In the genomic region with DNA sequence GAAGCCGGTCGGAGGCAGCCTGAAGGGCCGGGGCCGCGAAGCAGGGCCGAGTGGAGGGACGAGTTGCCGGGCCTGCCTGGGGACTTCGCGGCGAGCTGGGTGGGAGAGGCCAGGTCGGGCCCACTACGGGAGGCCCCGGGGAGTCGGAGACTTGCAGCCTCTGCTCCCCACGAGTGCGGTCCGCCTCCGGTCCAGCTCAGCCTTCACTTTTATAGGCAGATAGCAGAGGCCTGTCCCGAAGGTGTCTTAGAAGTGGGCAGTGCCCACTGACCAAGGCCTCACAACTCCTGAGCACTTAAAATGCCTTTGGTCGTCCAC, we compare ENCODE assay signal across 8 mouse cellular contexts. TPM values are rescaled to one million over a fixed set of nuclear protein-coding genes. Genes with fewer than 3 reads are reported as not detected.
DNase-seq lines count a peak whose midpoint lies in the region; ATAC-seq and TF ChIP-seq lines count a peak whose summit lies in the region.

No protein-coding gene starts in this region.

- peaks cover 7% of the 10 kb centered on the region for H3K36me3 ChIP-seq in neural tube, embryonic 11.5 days (ENCODE audit: control insufficient read depth, insufficient read depth, low read length)
- H3K36me3 ChIP-seq in erythroblast, embryonic 14.5 days (ENCODE audit: control insufficient read depth) = peaks cover 27% of the 10 kb centered on the region
- peaks cover 19% of the 10 kb centered on the region; the same call in 1 of the 2 replicates for H3K36me3 ChIP-seq in limb, embryonic 11.5 days (ENCODE audit: control insufficient read depth, insufficient read depth, low read length)
- H3K36me3 ChIP-seq in small intestine, adult 2 months (ENCODE audit: control insufficient read depth, insufficient read depth, low read length) = peaks cover 10% of the 10 kb centered on the region

- peak overlapping the region; percentile 72 for H3K4me2 ChIP-seq in neural tube, embryonic 11.5 days (ENCODE audit: low read depth)
- H3K4me2 ChIP-seq in limb, embryonic 11.5 days (ENCODE audit: low read depth, severe bottlenecking) = peak overlapping the region; percentile 62

- peak overlapping the region; percentile 70 for H3K9ac ChIP-seq in neural tube, embryonic 11.5 days (ENCODE audit: low read length)
- H3K9ac ChIP-seq in limb, embryonic 11.5 days (ENCODE audit: low read length) = peak overlapping the region; percentile 93

- ATAC-seq in neural tube, embryonic 11.5 days (ENCODE audit: insufficient read depth, low FRiP score, low TSS enrichment) = peak; percentile 70
- ATAC-seq in limb, embryonic 11.5 days (ENCODE audit: insufficient number of reproducible peaks, low FRiP score, low TSS enrichment, low read depth) = peak; percentile 76; the same call in 1 of the 2 replicates

- H3K4me1 ChIP-seq in neural tube, embryonic 11.5 days (ENCODE audit: control insufficient read depth, insufficient read depth, low read length) = peaks cover 7% of the 10 kb centered on the region; the same call in 1 of the 2 replicates
- peaks cover 22% of the 10 kb centered on the region for H3K4me1 ChIP-seq in erythroblast, embryonic 14.5 days (ENCODE audit: control insufficient read depth)
- peaks cover 13% of the 10 kb centered on the region for H3K4me1 ChIP-seq in limb, embryonic 11.5 days (ENCODE audit: control insufficient read depth, insufficient read depth, low read length)
- H3K4me1 ChIP-seq in small intestine, adult 2 months (ENCODE audit: control insufficient read depth, insufficient read depth, insufficient read length, low read length) = peaks cover 7% of the 10 kb centered on the region; the same call in 1 of the 2 replicates

- 0% methylated on average over 21 of the region's 21 CpGs for WGBS in neural tube, embryonic 11.5 days
- WGBS in limb, embryonic 11.5 days = 0% methylated on average over 21 of the region's 21 CpGs
- under 1% methylated on average over 21 of the region's 21 CpGs for WGBS in small intestine, adult 2 months

- no peaks in the 10 kb centered on the region for H3K27me3 ChIP-seq in neural tube, embryonic 11.5 days (ENCODE audit: control insufficient read depth, insufficient read depth, low read length)
- H3K27me3 ChIP-seq in erythroblast, embryonic 14.5 days (ENCODE audit: control insufficient read depth) = no peaks in the 10 kb centered on the region
- H3K27me3 ChIP-seq in limb, embryonic 11.5 days (ENCODE audit: control insufficient read depth, insufficient read depth, low read length) = no peaks in the 10 kb centered on the region
- H3K27me3 ChIP-seq in small intestine, adult 2 months (ENCODE audit: control insufficient read depth, insufficient read depth, low read length) = no peaks in the 10 kb centered on the region

- peak overlapping the region; percentile 60 for H3K4me3 ChIP-seq in neural tube, embryonic 11.5 days (ENCODE audit: low read depth, low read length)
- peak overlapping the region; percentile 92 for H3K4me3 ChIP-seq in erythroblast, embryonic 14.5 days (replicated peaks)
- H3K4me3 ChIP-seq in limb, embryonic 11.5 days (ENCODE audit: low read depth, low read length) = peak overlapping the region; percentile 94
- H3K4me3 ChIP-seq in small intestine, adult 2 months (ENCODE audit: low read depth, low read length) = peak overlapping the region; percentile 79

- H3K27ac ChIP-seq in neural tube, embryonic 11.5 days (ENCODE audit: low read depth, low read length) = peak overlapping the region; percentile 66
- H3K27ac ChIP-seq in limb, embryonic 11.5 days (replicated peaks; ENCODE audit: low read depth, low read length) = 0 out of 2 replicates have a peak overlapping the region, but pooled peaks have one; percentile 36
- 0 out of 2 replicates have a peak overlapping the region, but pooled peaks have one; percentile 4 for H3K27ac ChIP-seq in small intestine, adult 2 months (ENCODE audit: insufficient read depth, low read depth, low read length)

- no peaks in the 10 kb centered on the region for H3K9me3 ChIP-seq in neural tube, embryonic 11.5 days (ENCODE audit: control insufficient read depth, low read length)
- no peaks in the 10 kb centered on the region for H3K9me3 ChIP-seq in erythroblast, embryonic 14.5 days (ENCODE audit: control insufficient read depth, low read length)
- H3K9me3 ChIP-seq in limb, embryonic 11.5 days (ENCODE audit: control insufficient read depth, low read length) = no peaks in the 10 kb centered on the region

- intact Hi-C loops in left cerebral cortex, postnatal 14 days (cut with DNase I) = no loop called here

- TF ChIP-seq CTCF in small intestine, adult 2 months (IDR thresholded peaks at IDR 0.05; ENCODE audit: extremely low read depth, insufficient read length, insufficient replicate concordance, low read depth, low read length) = no peak

- DNase-seq in neural tube, embryonic 11.5 days (ENCODE audit: low spot score) = no peak
- no peak for DNase-seq in neural tube, embryonic 10.5 days (ENCODE audit: extremely low spot score, low spot score)
- no peak for DNase-seq in limb, embryonic 11.5 days (ENCODE audit: low spot score)
- no peak for DNase-seq in left cerebral cortex, postnatal 14 days (ENCODE audit: low spot score in 2 of 2)
- no peak for DNase-seq in thymus, postnatal 4 days
- DNase-seq in right cerebral cortex, postnatal 4 days = no peak

- no peak for TF ChIP-seq POLR2A in small intestine, adult 2 months (IDR thresholded peaks at IDR 0.05; ENCODE audit: low read depth, low read length)

RNA-seq across cellular contexts. Expression of a gene that starts 0.3 kb away (rescaled TPM):
- 570 and 586 TPM in 2 replicates for polyA plus RNA-seq in neural tube, embryonic 11.5 days (2014; fragmentation: Nextera tagmentation; extraction: Ambion mirVana)
- 0.58 and 0.90 TPM in 2 replicates for polyA plus RNA-seq in erythroblast, embryonic 14.5 days (2012)
- 604 and 618 TPM in 2 replicates for polyA plus RNA-seq in limb, embryonic 11.5 days (2014; fragmentation: Nextera tagmentation; extraction: Ambion mirVana)
- 16.4 and 19.6 TPM in 2 replicates for polyA plus RNA-seq in small intestine, adult 2 months (2012; rRNA removed)
- 100 to 1,000 TPM; 111 to 132 TPM for total RNA-seq in left cerebral cortex, postnatal 14 days (2021)

Comparison
In these comparisons a context has a peak if more than half of its experiments do, and no peak if none do; other contexts are left out.
1. H3K27ac ChIP-seq: peak in every context shown above with its lines; median percentile 66 in neural tube, embryonic 11.5 days; 36 in limb, embryonic 11.5 days; 4 in small intestine, adult 2 months.
2. RNA of a gene that starts 0.3 kb away (polyA plus RNA-seq): 604 to 618 TPM in limb, embryonic 11.5 days and 570 to 586 TPM in neural tube, embryonic 11.5 days; 16.4 to 19.6 TPM in small intestine, adult 2 months and 0.58 to 0.90 TPM in erythroblast, embryonic 14.5 days; every median in the first group is over 10 times any median in the second.
3. Peak in every context shown above with its lines, with median percentiles within 50 percentile points of each other: H3K4me3 ChIP-seq.